Mouse (Mus musculus) heart, embryonic 11.5 days (tissue): ENCODE results near the gene Fbxw13. TPM values are rescaled to one million over a fixed set of nuclear protein-coding genes. Genes with fewer than 3 reads are reported as not detected.
"Not testable (repeated sequence)": the region's sequence is repeated elsewhere in the genome, so short reads cannot be mapped to it uniquely, and the experiment has no call there.

Source experiments
- ATAC-seq: fragments of 200-750 bp; cut with Nextera tagmentation; replicated peaks from 2 replicates; pipeline ENCODE4 v1.8.0; 2017; ENCODE audit warnings: moderate library complexity; ENCODE audit not compliant: insufficient number of reproducible peaks, low FRiP score, low TSS enrichment
- H3K27ac ChIP-seq: fragments of 300-500 bp; sonication (generic); 2 replicates; pipeline ENCODE4 v1.5.1; 2014; ENCODE audit warnings: mild to moderate bottlenecking, low read depth, low read length
- H3K27me3 ChIP-seq: fragments of 300-500 bp; sonication (generic); 2 replicates; pipeline ENCODE4 v1.6.1; 2014; ENCODE audit warnings: mild to moderate bottlenecking, low read length, mixed read lengths; ENCODE audit not compliant: control insufficient read depth, insufficient read depth
- H3K36me3 ChIP-seq: fragments of 300-500 bp; sonication (generic); 2 replicates; pipeline ENCODE4 v1.6.1; 2014; ENCODE audit warnings: mild to moderate bottlenecking, low read length, moderate library complexity, mixed read lengths; ENCODE audit not compliant: control insufficient read depth, insufficient read depth
- H3K4me1 ChIP-seq: fragments of 300-500 bp; sonication (generic); 2 replicates; pipeline ENCODE4 v1.6.1; 2014; ENCODE audit warnings: low read length; ENCODE audit not compliant: control insufficient read depth, insufficient read depth
- H3K4me2 ChIP-seq: fragments of 300-500 bp; sonication (generic); 2 replicates; pipeline ENCODE4 v1.6.1; 2014; ENCODE audit warnings: mild to moderate bottlenecking, moderate library complexity
- H3K4me3 ChIP-seq: fragments of 300-500 bp; sonication (generic); 2 replicates; pipeline ENCODE4 v1.5.1; 2014; ENCODE audit warnings: low read depth, low read length
- H3K9ac ChIP-seq: fragments of 300-500 bp; sonication (generic); 2 replicates; pipeline ENCODE4 v1.6.1; 2014; ENCODE audit warnings: mild to moderate bottlenecking, low read depth, low read length, moderate library complexity
- H3K9me3 ChIP-seq: fragments of 300-500 bp; sonication (generic); replicated peaks from 2 replicates; pipeline ENCODE4 v1.6.1; 2016; ENCODE audit warnings: low read length; ENCODE audit not compliant: control insufficient read depth
- WGBS: fragments of 180-500 bp; shearing (Covaris S2); extraction: QIAGEN DNeasy Blood & Tissue Kit; methylation state at CpG from one replicate; pipeline ENCODE4 v1.1.7; 2014; ENCODE audit not compliant: insufficient replicate concordance; 5-methylcytosine and 5-hydroxymethylcytosine counted together
- polyA plus RNA-seq: library from polyadenylated mRNA; unstranded; fragments of >200 nt; fragmentation: Nextera tagmentation; extraction: Ambion mirVana; gene quantifications from 2 replicates; pipeline ENCODE4 v1.2.1, GENCODE M21; 2014

Gene Fbxw13
- polyA plus RNA-seq: not detected in 2 replicates

GRCm38 (mm10) chr9:109195875-109196274 lies at the start of gene Fbxw13:
Gene Fbxw13 (minus strand): TSS chr9:109195975.
- ATAC-seq, H3K4me2 ChIP-seq, H3K27ac ChIP-seq, H3K27me3 ChIP-seq, H3K4me3 ChIP-seq, H3K9ac ChIP-seq, H3K4me1 ChIP-seq, H3K9me3 ChIP-seq, H3K36me3 ChIP-seq: not testable (repeated sequence)
- WGBS: 75% methylated on average over 3 of the region's 3 CpGs

DNA sequence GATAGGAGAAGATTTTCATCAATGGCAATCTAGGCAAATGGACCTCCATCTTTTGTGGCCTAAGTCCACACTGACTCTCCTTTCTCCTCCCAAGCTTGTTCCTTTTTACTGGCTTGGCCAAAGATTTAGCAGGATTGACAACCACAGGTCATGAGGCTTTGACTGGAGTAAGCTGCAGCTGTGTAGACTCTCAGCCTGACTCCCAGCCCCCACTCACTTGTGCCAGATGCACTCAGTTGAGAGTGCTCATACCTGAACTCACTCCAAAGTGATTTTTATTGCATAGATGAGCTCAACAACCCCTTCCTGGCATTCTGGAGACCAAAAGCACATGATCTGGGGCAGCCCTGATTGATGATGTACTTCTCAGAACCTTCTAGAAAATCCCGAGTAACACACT lies 38.9 kb upstream of the Fbxw13 start, which contains the start of gene Fbxw20:
TSS of gene Fbxw20 (minus strand) at position 101 of the 400 bp plus-strand sequence.
- H3K27me3 ChIP-seq: no peaks in the 10 kb centered on the region
- H3K4me2 ChIP-seq: no peak within 1 kb of the TSS
- WGBS: 69% methylated on average over 1 of the region's 1 CpGs
- no peaks in the 10 kb centered on the region for H3K9me3 ChIP-seq
- H3K27ac ChIP-seq: no peak within 1 kb of the TSS
- H3K36me3 ChIP-seq: no peaks in the 10 kb centered on the region
- ATAC-seq: no peak
- H3K4me3 ChIP-seq: no peak within 1 kb of the TSS
- no peaks in the 10 kb centered on the region for H3K4me1 ChIP-seq
- no peak within 1 kb of the TSS for H3K9ac ChIP-seq

DNA sequence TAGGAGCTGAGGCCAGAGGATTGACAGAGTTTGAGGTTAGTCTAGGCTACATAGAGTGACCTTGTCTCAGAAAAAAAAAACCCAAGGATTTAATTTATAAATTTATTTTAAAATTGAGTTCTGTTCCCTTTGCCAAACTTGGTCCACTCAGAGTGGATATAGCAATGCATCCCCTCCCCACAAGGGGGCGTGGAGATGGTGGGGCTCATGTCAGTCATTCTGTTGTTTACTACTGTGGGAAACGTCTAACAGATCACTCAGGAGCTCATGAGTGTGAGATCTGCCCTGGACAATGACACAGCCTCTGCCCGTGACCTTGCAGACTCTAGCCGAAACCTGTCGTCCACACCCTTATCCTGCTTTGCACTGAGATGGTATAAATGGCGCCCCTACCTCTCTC lies 22.7 kb upstream of the Fbxw13 start:
- no peak overlapping the region for H3K4me3 ChIP-seq
- no peak for ATAC-seq
- H3K9ac ChIP-seq: no peak overlapping the region
- H3K4me2 ChIP-seq: no peak overlapping the region
- H3K36me3 ChIP-seq: no peaks in the 10 kb centered on the region
- H3K4me1 ChIP-seq: no peaks in the 10 kb centered on the region
- no peaks in the 10 kb centered on the region for H3K9me3 ChIP-seq
- no peak overlapping the region for H3K27ac ChIP-seq
- WGBS: 62% methylated on average over 6 of the region's 6 CpGs
- no peaks in the 10 kb centered on the region for H3K27me3 ChIP-seq

- WGBS: 79% methylated on average over 1 of the region's 1 CpGs
Measured at GRCm38 (mm10) chr9:109201347-109201746, 5.6 kb upstream of the Fbxw13 start.

DNA sequence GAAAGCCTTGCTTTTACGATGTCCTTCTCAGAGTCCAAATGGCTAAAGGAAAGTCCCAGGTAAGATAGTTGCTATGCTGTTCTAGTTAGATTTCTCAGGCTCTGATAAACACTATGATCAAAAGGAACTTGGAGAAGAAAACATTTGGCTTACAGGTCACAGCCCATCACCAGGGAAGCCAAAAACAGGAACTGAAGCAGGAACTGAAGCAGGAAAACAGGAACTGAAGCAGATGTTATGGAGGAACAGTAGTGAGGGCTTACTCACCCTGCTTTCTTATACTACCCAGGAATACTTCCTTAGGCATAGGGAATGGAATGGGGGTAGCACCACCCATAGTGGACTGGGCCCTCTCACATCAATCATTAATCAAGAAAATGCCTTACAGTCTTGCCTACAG lies 4.6 kb upstream of the Fbxw13 start:
- H3K27ac ChIP-seq: no peak overlapping the region
- H3K36me3 ChIP-seq: no peaks in the 10 kb centered on the region
- no peaks in the 10 kb centered on the region for H3K9me3 ChIP-seq
- H3K27me3 ChIP-seq: no peaks in the 10 kb centered on the region
- no peak overlapping the region for H3K4me2 ChIP-seq
- ATAC-seq: no peak
- no peaks in the 10 kb centered on the region for H3K4me1 ChIP-seq
- WGBS: 87% methylated on average over 1 of the region's 1 CpGs
- no peak overlapping the region for H3K9ac ChIP-seq
- no peak overlapping the region for H3K4me3 ChIP-seq

More at GRCm38 (mm10) chr9:109201347-109201746, 5.6 kb upstream of the Fbxw13 start:
- H3K9ac ChIP-seq, ATAC-seq, H3K36me3 ChIP-seq, H3K27ac ChIP-seq, H3K4me1 ChIP-seq, H3K4me2 ChIP-seq, H3K27me3 ChIP-seq, H3K4me3 ChIP-seq, H3K9me3 ChIP-seq: not testable (repeated sequence)

GRCm38 (mm10) chr9:109199353-109199752 lies 3.6 kb upstream of the Fbxw13 start:
- H3K9ac ChIP-seq: no peak overlapping the region
- H3K36me3 ChIP-seq: no peaks in the 10 kb centered on the region
- H3K27ac ChIP-seq: no peak overlapping the region
- no peaks in the 10 kb centered on the region for H3K9me3 ChIP-seq
- H3K4me2 ChIP-seq: no peak overlapping the region
- H3K4me1 ChIP-seq: no peaks in the 10 kb centered on the region
- H3K27me3 ChIP-seq: no peaks in the 10 kb centered on the region
- ATAC-seq: no peak
- WGBS: 46% methylated on average over 1 of the region's 1 CpGs
- H3K4me3 ChIP-seq: no peak overlapping the region

DNA sequence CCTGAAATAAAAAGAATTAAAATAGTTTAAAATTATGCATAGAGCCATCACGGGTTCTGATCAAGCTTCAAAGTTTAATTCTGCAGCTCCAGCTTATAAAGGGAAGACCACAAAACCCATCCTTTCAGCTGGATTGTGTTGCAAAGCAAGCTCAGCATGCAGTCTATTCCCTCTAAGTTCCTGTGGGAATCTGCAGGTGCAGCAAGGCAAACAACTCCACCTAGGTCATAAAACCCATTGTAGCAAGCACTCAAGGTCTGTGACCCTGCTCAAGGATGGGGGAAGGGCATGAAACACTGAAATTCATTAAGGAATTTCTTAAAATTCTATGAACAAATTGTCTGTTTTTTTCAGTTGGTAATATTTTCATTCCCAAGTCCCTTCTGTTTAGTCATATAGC lies 18.6 kb downstream of the Fbxw13 start:
- no peak overlapping the region for H3K4me3 ChIP-seq
- H3K4me2 ChIP-seq: no peak overlapping the region
- H3K36me3 ChIP-seq: no peaks in the 10 kb centered on the region
- H3K27ac ChIP-seq: no peak overlapping the region
- H3K27me3 ChIP-seq: no peaks in the 10 kb centered on the region
- H3K4me1 ChIP-seq: no peaks in the 10 kb centered on the region
- H3K9ac ChIP-seq: no peak overlapping the region
- ATAC-seq: no peak
- no peaks in the 10 kb centered on the region for H3K9me3 ChIP-seq
- WGBS: 76% methylated on average over 1 of the region's 1 CpGs

GRCm38 (mm10) chr9:109176301-109176700 lies 19.5 kb downstream of the Fbxw13 start:
- Histone ChIP-seq H3K36me3 (no peaks in the 10 kb centered on the region), H3K9ac (no peak overlapping the region), H3K27ac (no peak overlapping the region), H3K27me3 (no peaks in the 10 kb centered on the region), H3K4me2 (no peak overlapping the region), H3K9me3 (no peaks in the 10 kb centered on the region), H3K4me1 (no peaks in the 10 kb centered on the region), H3K4me3 (no peak overlapping the region)
- no peak for ATAC-seq
- 70% methylated on average over 1 of the region's 1 CpGs for WGBS

GRCm38 (mm10) chr9:109167316-109167715 lies 28.5 kb downstream of the Fbxw13 start:
- H3K9me3 ChIP-seq: no peaks in the 10 kb centered on the region
- no peaks in the 10 kb centered on the region for H3K36me3 ChIP-seq
- H3K9ac ChIP-seq: no peak overlapping the region
- no peaks in the 10 kb centered on the region for H3K27me3 ChIP-seq
- no peak for ATAC-seq
- H3K4me3 ChIP-seq: no peak overlapping the region
- no peak overlapping the region for H3K27ac ChIP-seq
- no peaks in the 10 kb centered on the region for H3K4me1 ChIP-seq
- no peak overlapping the region for H3K4me2 ChIP-seq
